Mouse (Mus musculus): Measurements from ENCODE around the gene Zbtb2. TPM values are rescaled to one million over a fixed set of nuclear protein-coding genes. Genes with fewer than 3 reads are reported as not detected.

Gene Zbtb2
- polyA plus RNA-seq, 1 experiment from 2014 or later: 21.8 TPM

DNA sequence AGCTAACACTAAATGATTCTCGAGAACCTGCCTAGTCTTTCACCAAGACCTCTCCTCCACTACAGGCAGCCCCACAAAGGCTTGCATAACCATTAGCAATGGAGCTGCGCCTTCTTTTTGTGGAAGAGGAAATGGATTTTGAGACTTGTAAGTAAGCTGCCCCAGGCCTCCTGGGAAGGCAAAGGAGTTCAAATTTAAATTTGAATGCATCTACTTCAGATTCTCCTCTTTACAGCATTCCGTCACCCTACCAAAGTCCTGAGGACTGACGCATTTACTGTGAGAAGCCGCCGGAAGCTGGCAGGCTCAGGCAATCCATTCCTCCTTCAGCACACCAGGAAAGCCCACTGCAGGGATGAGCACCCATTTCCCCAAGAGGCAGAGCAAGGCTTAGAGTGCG, 12.6 kb downstream of the Zbtb2 start:
- Histone ChIP-seq H3K27me3 (ENCODE audit: control insufficient read depth, insufficient read depth, low read length) (no peaks in the 10 kb centered on the region), H3K4me1 (replicated peaks; ENCODE audit: control insufficient read depth, insufficient read depth, low read length) (no peaks in the 10 kb centered on the region), H3K27ac (ENCODE audit: low read depth, low read length) (no peak overlapping the region), H3K9ac (ENCODE audit: low read length) (no peak overlapping the region), H3K4me2 (ENCODE audit: low read depth, low read length, severe bottlenecking) (no peak overlapping the region), H3K9me3 (ENCODE audit: control insufficient read depth, low read length) (no peaks in the 10 kb centered on the region), H3K4me3 (ENCODE audit: low read depth, low read length) (no peak overlapping the region), H3K36me3 (ENCODE audit: control insufficient read depth, insufficient read depth, low read length) (no peaks in the 10 kb centered on the region; the same call in 1 of the 2 replicates)
- DNase-seq (ENCODE audit: low spot score): peak; percentile 50
- 43% methylated on average over 7 of the region's 7 CpGs for WGBS
- no peak for ATAC-seq (replicated peaks; ENCODE audit: low FRiP score)

DNA sequence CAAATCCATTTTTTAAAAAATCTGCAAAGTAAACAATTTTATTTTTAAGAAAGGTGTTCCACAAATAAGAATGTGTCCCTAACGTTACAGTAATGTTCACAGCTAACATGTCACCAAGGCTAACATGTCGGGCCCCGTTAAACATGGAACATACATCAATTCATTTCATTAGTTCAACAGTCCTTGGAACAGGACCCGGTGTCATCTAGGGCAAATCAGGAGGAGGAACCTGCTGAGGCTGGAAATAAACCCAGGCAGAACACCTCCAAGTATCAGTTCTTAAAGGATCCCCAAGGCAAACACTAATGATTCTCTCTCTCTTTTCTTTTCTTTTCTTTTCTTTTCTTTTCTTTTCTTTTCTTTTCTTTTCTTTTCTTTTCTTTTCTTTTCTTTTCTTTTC, 13.2 kb downstream of the Zbtb2 start:
- Histone ChIP-seq H3K9me3 (ENCODE audit: control insufficient read depth, low read length) (no peaks in the 10 kb centered on the region), H3K27me3 (ENCODE audit: control insufficient read depth, insufficient read depth, low read length) (no peaks in the 10 kb centered on the region), H3K4me2 (ENCODE audit: low read depth, low read length, severe bottlenecking) (no peak overlapping the region), H3K4me3 (ENCODE audit: low read depth, low read length) (no peak overlapping the region), H3K9ac (ENCODE audit: low read length) (no peak overlapping the region), H3K4me1 (replicated peaks; ENCODE audit: control insufficient read depth, insufficient read depth, low read length) (no peaks in the 10 kb centered on the region), H3K27ac (ENCODE audit: low read depth, low read length) (no peak overlapping the region), H3K36me3 (ENCODE audit: control insufficient read depth, insufficient read depth, low read length) (no peaks in the 10 kb centered on the region; the same call in 1 of the 2 replicates)
- DNase-seq (ENCODE audit: low spot score) (peak; percentile 15), ATAC-seq (replicated peaks; ENCODE audit: low FRiP score) (no peak)
- WGBS: 93% methylated on average over 4 of the region's 4 CpGs

DNA sequence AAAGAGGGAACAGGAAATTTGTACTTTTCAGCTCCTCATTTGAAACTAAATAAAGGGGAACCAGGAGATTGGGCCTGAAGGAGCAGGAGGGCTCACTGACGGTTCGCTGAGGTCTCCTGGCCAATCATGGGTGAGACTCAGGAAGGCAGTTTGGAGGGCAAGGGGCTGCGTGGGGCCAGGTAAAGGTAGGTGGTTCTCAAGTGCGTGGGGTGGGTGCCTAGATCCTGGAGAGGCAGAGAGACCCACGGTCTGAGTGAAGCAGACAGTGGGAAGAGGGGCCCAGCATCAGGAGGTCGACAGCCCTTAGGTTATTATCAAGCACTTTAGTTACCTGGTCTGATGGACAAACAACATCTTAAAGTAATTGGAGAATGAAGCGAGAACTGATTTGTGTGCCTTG, 13.7 kb downstream of the Zbtb2 start:
- WGBS: 93% methylated on average over 7 of the region's 7 CpGs

DNA sequence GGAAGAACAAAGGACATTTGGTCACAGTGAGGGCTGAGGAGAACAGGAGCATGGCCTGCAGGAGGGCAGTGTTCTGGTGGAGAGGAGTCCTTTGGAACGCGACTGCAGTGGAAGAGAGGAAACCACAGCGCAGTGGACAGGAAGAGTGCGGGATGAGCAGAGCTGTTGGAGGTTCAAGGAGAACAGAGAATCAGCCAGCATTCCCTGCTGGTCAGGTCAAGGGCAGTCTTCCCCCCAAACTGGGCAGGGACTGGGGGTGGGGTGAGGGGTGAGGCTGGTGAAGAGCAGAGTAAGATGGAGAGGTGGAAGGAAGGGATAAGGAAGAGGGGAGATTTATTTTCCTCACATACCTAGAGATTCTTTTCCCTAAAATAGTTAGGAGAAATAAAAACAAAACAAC, 14.3 kb downstream of the Zbtb2 start:
- no peak overlapping the region for H3K9ac ChIP-seq (ENCODE audit: low read length)
- 75% methylated on average over 4 of the region's 4 CpGs for WGBS
- H3K36me3 ChIP-seq (ENCODE audit: control insufficient read depth, insufficient read depth, low read length): peaks cover 6% of the 10 kb centered on the region
- H3K9me3 ChIP-seq (ENCODE audit: control insufficient read depth, low read length): no peaks in the 10 kb centered on the region
- H3K27ac ChIP-seq (ENCODE audit: low read depth, low read length): no peak overlapping the region
- no peak overlapping the region for H3K4me3 ChIP-seq (ENCODE audit: low read depth, low read length)
- ATAC-seq (replicated peaks; ENCODE audit: low FRiP score) (no peak), DNase-seq (ENCODE audit: low spot score) (no peak)
- no peaks in the 10 kb centered on the region for H3K4me1 ChIP-seq (replicated peaks; ENCODE audit: control insufficient read depth, insufficient read depth, low read length)
- no peaks in the 10 kb centered on the region for H3K27me3 ChIP-seq (ENCODE audit: control insufficient read depth, insufficient read depth, low read length)
- H3K4me2 ChIP-seq (ENCODE audit: low read depth, low read length, severe bottlenecking): no peak overlapping the region

More for the DNA sequence above, 13.7 kb downstream of the Zbtb2 start:
- H3K27me3 ChIP-seq (ENCODE audit: control insufficient read depth, insufficient read depth, low read length): no peaks in the 10 kb centered on the region
- H3K9me3 ChIP-seq (ENCODE audit: control insufficient read depth, low read length): no peaks in the 10 kb centered on the region
- no peaks in the 10 kb centered on the region for H3K4me1 ChIP-seq (replicated peaks; ENCODE audit: control insufficient read depth, insufficient read depth, low read length)
- ATAC-seq (replicated peaks; ENCODE audit: low FRiP score): no peak
- H3K9ac ChIP-seq (ENCODE audit: low read length): no peak overlapping the region
- H3K36me3 ChIP-seq (ENCODE audit: control insufficient read depth, insufficient read depth, low read length): no peaks in the 10 kb centered on the region; the same call in 1 of the 2 replicates
- H3K4me2 ChIP-seq (ENCODE audit: low read depth, low read length, severe bottlenecking): no peak overlapping the region
- H3K27ac ChIP-seq (ENCODE audit: low read depth, low read length): no peak overlapping the region
- peak; percentile 23 for DNase-seq (ENCODE audit: low spot score)
- no peak overlapping the region for H3K4me3 ChIP-seq (ENCODE audit: low read depth, low read length)

DNA sequence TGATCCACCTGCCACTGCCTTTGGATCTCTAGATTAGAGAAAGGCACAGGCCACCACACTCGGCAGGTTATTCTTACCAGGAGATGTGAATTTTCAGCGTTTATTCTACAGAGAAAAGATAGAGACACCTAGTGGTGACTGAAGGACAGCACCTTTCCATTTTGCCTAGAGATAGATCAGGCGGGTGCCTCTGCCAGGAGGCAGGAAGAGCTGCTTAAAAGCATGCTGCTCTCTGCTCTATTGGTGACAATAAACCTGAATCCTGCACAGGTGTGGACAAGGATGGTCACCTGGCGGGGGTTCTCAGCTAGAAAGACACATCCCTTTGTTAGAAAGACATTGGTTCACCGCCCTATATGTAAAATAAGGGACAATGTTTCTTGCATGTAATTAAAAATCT, 15.9 kb downstream of the Zbtb2 start:
- no peak overlapping the region for H3K4me3 ChIP-seq (ENCODE audit: low read depth, low read length)
- ATAC-seq (replicated peaks; ENCODE audit: low FRiP score): peak; percentile 47; the same call in 1 of the 2 replicates
- no peak overlapping the region for H3K4me2 ChIP-seq (ENCODE audit: low read depth, low read length, severe bottlenecking)
- H3K27ac ChIP-seq (ENCODE audit: low read depth, low read length): no peak overlapping the region
- peaks cover 8% of the 10 kb centered on the region for H3K36me3 ChIP-seq (ENCODE audit: control insufficient read depth, insufficient read depth, low read length)
- H3K9me3 ChIP-seq (ENCODE audit: control insufficient read depth, low read length): no peaks in the 10 kb centered on the region
- 65% methylated on average over 5 of the region's 5 CpGs for WGBS
- no peaks in the 10 kb centered on the region for H3K4me1 ChIP-seq (replicated peaks; ENCODE audit: control insufficient read depth, insufficient read depth, low read length)
- no peaks in the 10 kb centered on the region for H3K27me3 ChIP-seq (ENCODE audit: control insufficient read depth, insufficient read depth, low read length)
- no peak overlapping the region for H3K9ac ChIP-seq (ENCODE audit: low read length)
- no peak for DNase-seq (ENCODE audit: low spot score)

DNA sequence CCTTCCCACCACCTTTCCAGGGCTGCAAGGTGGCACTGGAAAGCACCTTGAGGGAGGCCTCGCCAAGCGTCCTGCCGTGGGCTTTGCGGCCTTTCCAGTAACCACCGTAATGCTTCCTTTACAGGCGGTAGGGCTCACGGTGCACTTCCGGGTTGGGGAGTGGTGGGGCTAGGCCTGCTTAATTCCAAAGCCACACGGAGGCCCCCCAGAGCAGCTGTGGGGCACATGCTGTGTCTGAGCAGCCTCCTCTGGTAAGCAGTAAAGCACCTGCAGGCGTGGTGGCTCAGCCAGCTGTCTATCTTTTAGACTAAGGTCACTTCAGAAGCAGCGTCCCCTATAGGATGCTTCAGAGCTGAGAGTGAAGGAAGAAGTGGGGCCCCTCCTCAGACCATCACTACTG, 17.8 kb downstream of the Zbtb2 start:
- H3K4me3 ChIP-seq (ENCODE audit: low read depth, low read length): no peak overlapping the region
- DNase-seq (ENCODE audit: low spot score): no peak
- H3K4me1 ChIP-seq (replicated peaks; ENCODE audit: control insufficient read depth, insufficient read depth, low read length): no peaks in the 10 kb centered on the region
- no peak overlapping the region for H3K9ac ChIP-seq (ENCODE audit: low read length)
- ATAC-seq (replicated peaks; ENCODE audit: low FRiP score): no peak
- no peak overlapping the region for H3K4me2 ChIP-seq (ENCODE audit: low read depth, low read length, severe bottlenecking)
- no peak overlapping the region for H3K27ac ChIP-seq (ENCODE audit: low read depth, low read length)
- peaks cover 8% of the 10 kb centered on the region for H3K36me3 ChIP-seq (ENCODE audit: control insufficient read depth, insufficient read depth, low read length)
- H3K27me3 ChIP-seq (ENCODE audit: control insufficient read depth, insufficient read depth, low read length): no peaks in the 10 kb centered on the region
- WGBS: 91% methylated on average over 11 of the region's 11 CpGs
- no peaks in the 10 kb centered on the region for H3K9me3 ChIP-seq (ENCODE audit: control insufficient read depth, low read length)

DNA sequence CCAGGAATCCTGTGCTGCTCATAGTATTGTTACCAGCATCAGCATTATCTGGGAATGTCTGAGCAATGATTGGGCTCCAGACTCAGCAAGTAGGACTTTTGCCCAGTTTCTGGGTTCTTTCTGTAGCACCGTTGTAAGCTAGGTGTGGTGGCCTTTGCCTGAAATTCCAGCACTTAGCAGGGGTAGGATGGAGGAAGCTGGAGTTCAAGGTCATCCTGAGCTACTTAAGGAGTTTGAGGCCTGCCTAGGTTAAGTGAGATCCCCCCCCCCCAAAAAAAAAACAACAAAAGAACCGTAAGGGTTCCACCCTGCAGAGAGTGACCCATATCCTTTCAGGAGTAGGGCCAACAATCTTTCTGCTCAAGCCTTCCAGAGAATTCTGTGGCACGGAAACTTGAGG, 23.3 kb downstream of the Zbtb2 start:
- H3K36me3 ChIP-seq (ENCODE audit: control insufficient read depth, insufficient read depth, low read length): peaks cover 8% of the 10 kb centered on the region
- WGBS: 92% methylated on average over 3 of the region's 3 CpGs
- no peaks in the 10 kb centered on the region for H3K27me3 ChIP-seq (ENCODE audit: control insufficient read depth, insufficient read depth, low read length)
- no peak for DNase-seq (ENCODE audit: low spot score)
- H3K4me1 ChIP-seq (replicated peaks; ENCODE audit: control insufficient read depth, insufficient read depth, low read length): no peaks in the 10 kb centered on the region
- no peak overlapping the region for H3K9ac ChIP-seq (ENCODE audit: low read length)
- no peaks in the 10 kb centered on the region for H3K9me3 ChIP-seq (ENCODE audit: control insufficient read depth, low read length)
- no peak for ATAC-seq (replicated peaks; ENCODE audit: low FRiP score)
- H3K4me2 ChIP-seq (ENCODE audit: low read depth, low read length, severe bottlenecking): no peak overlapping the region
- H3K27ac ChIP-seq (ENCODE audit: low read depth, low read length): no peak overlapping the region
- H3K4me3 ChIP-seq (ENCODE audit: low read depth, low read length): no peak overlapping the region

DNA sequence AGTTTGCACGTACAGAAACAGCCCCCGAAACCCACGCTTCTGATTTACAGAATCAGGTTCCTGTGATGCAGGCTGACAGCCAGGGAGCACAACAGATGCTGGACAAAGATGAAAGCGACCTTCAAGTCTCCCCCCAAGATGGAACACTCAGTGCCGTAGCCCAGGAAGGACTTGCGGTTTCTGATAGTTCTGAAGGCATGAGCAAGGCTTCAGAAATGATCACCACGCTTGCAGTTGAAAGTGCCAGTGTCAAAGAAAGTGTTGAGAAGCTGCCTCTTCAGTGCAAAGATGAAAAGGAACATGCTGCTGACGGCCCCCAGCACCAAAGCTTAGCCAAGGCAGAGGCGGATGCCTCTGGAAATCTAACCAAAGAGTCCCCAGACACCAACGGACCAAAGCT, 30.5 kb downstream of the Zbtb2 start:
- Histone ChIP-seq H3K27ac (ENCODE audit: low read depth, low read length) (no peak overlapping the region), H3K4me3 (ENCODE audit: low read depth, low read length) (no peak overlapping the region), H3K9ac (ENCODE audit: low read length) (no peak overlapping the region), H3K9me3 (ENCODE audit: control insufficient read depth, low read length) (no peaks in the 10 kb centered on the region), H3K36me3 (ENCODE audit: control insufficient read depth, insufficient read depth, low read length) (no peaks in the 10 kb centered on the region), H3K27me3 (ENCODE audit: control insufficient read depth, insufficient read depth, low read length) (no peaks in the 10 kb centered on the region), H3K4me1 (replicated peaks; ENCODE audit: control insufficient read depth, insufficient read depth, low read length) (no peaks in the 10 kb centered on the region), H3K4me2 (ENCODE audit: low read depth, low read length, severe bottlenecking) (no peak overlapping the region)
- ATAC-seq (replicated peaks; ENCODE audit: low FRiP score): no peak
- WGBS: 93% methylated on average over 10 of the region's 10 CpGs
- DNase-seq (ENCODE audit: low spot score): no peak

DNA sequence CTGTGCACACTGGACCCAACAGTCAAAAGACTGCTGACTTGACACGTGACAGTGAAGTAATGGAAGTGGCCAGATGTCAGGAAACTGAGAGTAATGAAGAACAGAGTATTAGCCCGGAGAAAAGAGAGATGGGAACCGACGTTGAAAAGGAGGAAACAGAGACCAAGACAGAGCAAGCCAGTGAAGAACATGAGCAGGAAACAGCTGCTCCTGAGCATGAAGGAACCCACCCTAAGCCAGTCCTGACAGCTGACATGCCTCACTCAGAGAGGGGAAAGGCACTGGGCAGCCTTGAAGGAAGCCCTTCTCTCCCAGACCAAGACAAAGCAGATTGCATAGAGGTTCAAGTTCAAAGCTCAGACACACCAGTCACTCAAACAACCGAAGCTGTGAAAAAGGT, 31.3 kb downstream of the Zbtb2 start:
- DNase-seq (ENCODE audit: low spot score) (peak; percentile 16), ATAC-seq (replicated peaks; ENCODE audit: low FRiP score) (no peak)
- WGBS: 83% methylated on average over 5 of the region's 5 CpGs
- H3K4me1 ChIP-seq (replicated peaks; ENCODE audit: control insufficient read depth, insufficient read depth, low read length): no peaks in the 10 kb centered on the region
- H3K27me3 ChIP-seq (ENCODE audit: control insufficient read depth, insufficient read depth, low read length): no peaks in the 10 kb centered on the region
- no peak overlapping the region for H3K27ac ChIP-seq (ENCODE audit: low read depth, low read length)
- no peak overlapping the region for H3K9ac ChIP-seq (ENCODE audit: low read length)
- no peak overlapping the region for H3K4me2 ChIP-seq (ENCODE audit: low read depth, low read length, severe bottlenecking)
- no peaks in the 10 kb centered on the region for H3K9me3 ChIP-seq (ENCODE audit: control insufficient read depth, low read length)
- no peak overlapping the region for H3K4me3 ChIP-seq (ENCODE audit: low read depth, low read length)
- H3K36me3 ChIP-seq (ENCODE audit: control insufficient read depth, insufficient read depth, low read length): no peaks in the 10 kb centered on the region
